Mouse (Mus musculus) hindbrain, embryonic 14.5 days (tissue): ENCODE measurements around the gene Cxcr5. TPM values are rescaled to one million over a fixed set of nuclear protein-coding genes. Genes with fewer than 3 reads are reported as not detected.

Source experiments
- ATAC-seq: fragments of 200-750 bp; cut with Nextera tagmentation; 2 replicates; pipeline ENCODE4 v1.8.0; 2017; ENCODE audit warnings: moderate number of reproducible peaks, mild to moderate bottlenecking, moderate TSS enrichment, moderate library complexity; ENCODE audit not compliant: low FRiP score
- DNase-seq: peaks from one replicate; pipeline ENCODE4 v3.0.0-alpha.2; 2015; ENCODE audit warnings: low spot score
- H3K27ac ChIP-seq: fragments of 300-500 bp; sonication (generic); 2 replicates; pipeline ENCODE4 v1.5.1; 2014; ENCODE audit warnings: mild to moderate bottlenecking, moderate library complexity
- H3K27me3 ChIP-seq: fragments of 300-500 bp; sonication (generic); 2 replicates; pipeline ENCODE4 v1.6.1; 2014; ENCODE audit warnings: mild to moderate bottlenecking, low read length, mixed read lengths; ENCODE audit not compliant: control insufficient read depth, insufficient read depth
- H3K36me3 ChIP-seq: fragments of 300-500 bp; sonication (generic); replicated peaks from 2 replicates; pipeline ENCODE4 v1.6.1; 2014; ENCODE audit not compliant: control insufficient read depth, insufficient read depth
- H3K4me1 ChIP-seq: fragments of 300-500 bp; sonication (generic); replicated peaks from 2 replicates; pipeline ENCODE4 v1.6.1; 2014; ENCODE audit warnings: antibody characterized with exemption, low read length, mixed read lengths; ENCODE audit not compliant: control insufficient read depth, insufficient read depth
- H3K4me2 ChIP-seq: fragments of 300-500 bp; sonication (generic); replicated peaks from 2 replicates; pipeline ENCODE4 v1.6.1; 2014; ENCODE audit warnings: mild to moderate bottlenecking, moderate library complexity
- H3K4me3 ChIP-seq: fragments of 300-500 bp; sonication (generic); replicated peaks from 2 replicates; pipeline ENCODE4 v1.5.1; 2014; ENCODE audit warnings: mild to moderate bottlenecking, low read length
- H3K9ac ChIP-seq: fragments of 300-500 bp; sonication (generic); 2 replicates; pipeline ENCODE4 v1.6.1; 2014
- H3K9me3 ChIP-seq: fragments of 300-500 bp; sonication (generic); 2 replicates; pipeline ENCODE4 v1.6.1; 2016; ENCODE audit warnings: low read length; ENCODE audit not compliant: control insufficient read depth
- WGBS: fragments of 180-500 bp; shearing (Covaris S2); extraction: QIAGEN DNeasy Blood & Tissue Kit; methylation state at CpG from one replicate; pipeline ENCODE4 v1.1.7; 2014; 5-methylcytosine and 5-hydroxymethylcytosine counted together
- polyA plus RNA-seq: library from polyadenylated mRNA; unstranded; fragments of >200 nt; fragmentation: Nextera tagmentation; extraction: Ambion mirVana; gene quantifications from 2 replicates; pipeline ENCODE4 v1.2.1, GENCODE M21; 2014

Gene Cxcr5
- polyA plus RNA-seq, 1 experiment from 2014 or later, result not detected

DNA sequence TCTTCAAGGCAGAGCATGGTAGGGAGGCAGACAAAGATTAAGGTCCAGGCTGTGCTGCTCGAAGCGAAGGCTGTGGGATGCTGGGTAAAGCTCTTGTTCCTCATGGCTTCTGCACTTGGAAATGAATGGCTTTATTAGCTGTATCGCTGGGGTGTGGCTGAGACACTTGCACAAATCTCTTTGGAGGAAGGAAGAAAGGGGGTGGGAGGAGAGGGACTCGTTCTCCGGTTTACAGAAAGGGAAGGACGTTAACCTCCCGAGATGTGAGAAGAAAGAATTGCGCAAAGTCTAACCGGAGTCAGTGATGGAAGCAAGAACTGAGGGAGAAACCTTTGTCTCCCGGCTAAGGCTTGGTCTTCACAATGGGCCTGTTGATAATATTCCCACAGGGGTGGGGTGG lies 10.5 kb downstream of the Cxcr5 start:
- DNase-seq (no peak), ATAC-seq (no peak)
- Histone ChIP-seq H3K9ac (no peak overlapping the region), H3K4me3 (no peak overlapping the region), H3K9me3 (no peaks in the 10 kb centered on the region), H3K4me2 (no peak overlapping the region), H3K36me3 (no peaks in the 10 kb centered on the region), H3K27ac (no peak overlapping the region), H3K4me1 (no peaks in the 10 kb centered on the region), H3K27me3 (no peaks in the 10 kb centered on the region)
- WGBS, result 88% methylated on average over 10 of the region's 10 CpGs

DNA sequence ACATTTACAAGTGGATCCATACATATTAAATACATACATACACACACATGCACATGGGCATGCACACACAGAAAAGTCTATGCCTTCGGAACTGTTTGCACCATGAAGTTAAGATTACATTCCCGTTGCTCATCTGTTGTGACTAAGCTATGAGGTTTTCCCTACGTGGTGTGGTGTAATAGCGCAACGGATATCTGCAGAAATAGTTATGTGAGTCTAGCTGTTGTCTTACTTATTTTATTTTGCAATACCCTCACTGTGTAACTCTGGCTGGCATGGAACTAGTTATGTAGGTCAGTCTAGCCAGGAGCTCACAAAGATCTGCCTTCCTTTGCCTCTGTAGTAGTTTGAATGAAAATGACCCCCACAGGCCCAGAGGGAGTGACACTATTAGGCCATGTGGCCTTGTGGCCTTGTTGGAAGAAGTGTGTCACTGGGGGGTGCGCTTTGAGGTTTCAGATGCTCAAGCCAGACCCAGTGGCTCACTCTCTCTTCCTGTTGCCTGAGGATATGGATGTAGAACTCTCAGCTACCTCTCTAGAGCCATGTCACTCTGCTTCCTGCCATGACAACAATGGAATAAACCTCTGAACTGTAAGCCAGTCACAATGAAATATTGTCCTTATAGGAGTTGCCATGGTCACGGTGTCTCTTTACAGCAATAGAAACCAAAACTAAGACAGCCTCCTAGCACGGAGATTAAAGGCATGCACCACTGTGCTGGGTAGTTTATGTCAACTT lies 13.1 kb downstream of the Cxcr5 start:
- DNase-seq, result no peak
- no peak for ATAC-seq
- 92% methylated on average over 8 of the region's 8 CpGs for WGBS
- Histone ChIP-seq H3K9ac (no peak overlapping the region), H3K27me3 (no peaks in the 10 kb centered on the region), H3K9me3 (no peaks in the 10 kb centered on the region), H3K27ac (no peak overlapping the region), H3K4me2 (no peak overlapping the region), H3K4me3 (no peak overlapping the region), H3K36me3 (no peaks in the 10 kb centered on the region), H3K4me1 (no peaks in the 10 kb centered on the region)

DNA sequence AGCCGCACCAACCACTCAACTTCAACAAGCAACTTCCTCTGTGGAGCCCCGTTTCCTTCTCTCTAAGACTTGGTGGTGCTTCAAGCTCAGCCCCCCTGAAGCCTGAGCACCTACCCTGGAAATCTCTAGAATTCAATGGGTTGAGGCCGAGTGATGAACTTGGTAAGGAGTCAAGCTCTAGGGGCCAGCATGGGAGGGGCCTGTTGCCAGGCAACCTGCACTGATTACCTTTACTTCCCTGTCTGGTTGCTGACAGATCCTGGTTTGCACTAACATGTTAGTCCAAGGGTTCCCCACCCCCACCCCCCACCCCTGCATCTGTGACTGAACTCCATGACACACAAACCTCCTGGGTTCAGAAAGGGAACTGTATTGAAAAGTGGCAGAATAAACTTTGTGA lies 16.7 kb downstream of the Cxcr5 start:
- ATAC-seq (no peak), DNase-seq (no peak)
- no peak overlapping the region for H3K4me2 ChIP-seq
- no peaks in the 10 kb centered on the region for H3K4me1 ChIP-seq
- H3K27ac ChIP-seq, result no peak overlapping the region
- no peaks in the 10 kb centered on the region for H3K9me3 ChIP-seq
- no peak overlapping the region for H3K4me3 ChIP-seq
- 80% methylated on average over 3 of the region's 3 CpGs for WGBS
- H3K36me3 ChIP-seq, result no peaks in the 10 kb centered on the region
- no peaks in the 10 kb centered on the region for H3K27me3 ChIP-seq
- H3K9ac ChIP-seq, result no peak overlapping the region

DNA sequence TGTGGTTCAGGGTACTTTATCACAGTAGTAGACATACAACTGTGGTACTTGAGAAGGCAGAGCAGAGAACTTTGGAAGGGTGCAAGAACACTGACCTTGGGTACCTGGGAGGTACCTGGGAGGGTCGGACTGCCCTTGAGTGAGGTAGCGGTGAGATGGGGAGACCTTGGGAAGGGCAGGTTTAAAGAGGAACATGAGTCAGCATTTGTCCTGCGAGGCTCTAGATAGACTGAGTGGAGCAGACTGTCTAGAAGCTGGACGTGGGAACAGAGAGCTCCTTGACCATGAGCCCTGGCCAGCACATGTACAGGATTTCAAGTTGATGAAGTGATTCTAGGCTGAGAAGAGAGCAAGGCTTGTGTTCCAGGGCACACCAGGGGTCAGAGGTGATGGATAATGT lies 19.3 kb downstream of the Cxcr5 start:
- Histone ChIP-seq H3K4me1 (no peaks in the 10 kb centered on the region), H3K36me3 (no peaks in the 10 kb centered on the region), H3K27me3 (no peaks in the 10 kb centered on the region), H3K9me3 (no peaks in the 10 kb centered on the region), H3K9ac (no peak overlapping the region), H3K4me2 (no peak overlapping the region), H3K4me3 (no peak overlapping the region), H3K27ac (no peak overlapping the region)
- ATAC-seq (no peak), DNase-seq (no peak)
- 89% methylated on average over 4 of the region's 4 CpGs for WGBS

DNA sequence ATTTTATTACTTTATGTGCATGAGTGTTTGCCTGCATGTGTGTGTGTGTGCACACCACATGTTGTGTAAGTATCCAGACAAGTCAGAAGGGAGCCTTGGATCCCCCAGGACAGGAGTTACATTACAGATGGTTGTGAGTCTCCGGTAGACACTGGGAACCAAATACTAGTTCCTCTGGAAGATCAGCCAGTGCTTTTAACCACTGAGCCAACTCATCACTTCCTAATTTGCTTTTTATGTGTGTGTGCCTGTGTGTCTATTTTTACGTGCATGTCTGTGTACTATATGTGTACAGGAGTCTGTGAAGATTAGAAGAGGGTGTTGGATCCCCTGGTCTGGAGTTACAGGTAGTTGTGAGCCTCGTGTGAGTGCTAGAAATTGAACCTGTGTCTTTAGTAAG lies 21.0 kb downstream of the Cxcr5 start:
- WGBS, result 87% methylated on average over 3 of the region's 3 CpGs
- H3K27me3 ChIP-seq, result no peaks in the 10 kb centered on the region
- no peaks in the 10 kb centered on the region for H3K4me1 ChIP-seq
- no peak overlapping the region for H3K4me2 ChIP-seq
- no peak for ATAC-seq
- no peaks in the 10 kb centered on the region for H3K9me3 ChIP-seq
- no peaks in the 10 kb centered on the region for H3K36me3 ChIP-seq
- DNase-seq, result no peak
- H3K4me3 ChIP-seq, result no peak overlapping the region
- no peak overlapping the region for H3K9ac ChIP-seq
- no peak overlapping the region for H3K27ac ChIP-seq

DNA sequence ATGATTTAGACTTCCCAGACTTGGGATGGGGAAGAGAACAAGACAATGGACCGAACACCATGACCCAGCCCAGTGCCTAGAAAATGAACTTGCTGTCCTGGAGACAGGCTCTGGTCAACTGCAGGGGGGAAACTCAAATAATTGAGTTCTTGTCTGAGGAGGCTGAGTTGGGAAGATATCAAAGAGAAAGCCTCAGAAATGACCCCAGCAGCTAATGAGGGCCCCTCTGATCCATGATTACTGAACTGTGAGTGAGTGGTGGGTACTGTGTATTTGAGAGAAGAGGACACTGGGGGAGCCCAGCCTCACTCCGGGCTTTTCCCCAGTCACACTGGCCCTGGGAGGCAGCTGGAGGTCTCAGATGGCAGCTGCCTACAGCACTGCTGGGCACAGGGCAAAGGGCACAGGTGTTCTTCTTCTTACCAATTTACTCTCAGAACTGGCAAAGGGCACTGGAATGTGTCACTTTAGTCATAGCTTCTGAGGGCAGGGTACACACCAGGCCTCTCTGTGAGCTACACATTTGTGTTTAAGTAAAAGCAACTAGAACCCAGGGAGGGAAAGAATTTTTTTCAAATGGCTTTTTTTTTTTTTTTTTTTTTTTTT lies 21.8 kb downstream of the Cxcr5 start:
- 65% methylated on average over 2 of the region's 2 CpGs for WGBS
- H3K4me3 ChIP-seq, result no peak overlapping the region
- H3K4me2 ChIP-seq, result no peak overlapping the region
- H3K9me3 ChIP-seq, result no peaks in the 10 kb centered on the region
- no peaks in the 10 kb centered on the region for H3K36me3 ChIP-seq
- H3K9ac ChIP-seq, result no peak overlapping the region
- no peak overlapping the region for H3K27ac ChIP-seq
- no peaks in the 10 kb centered on the region for H3K4me1 ChIP-seq
- ATAC-seq (no peak), DNase-seq (no peak)
- no peaks in the 10 kb centered on the region for H3K27me3 ChIP-seq

DNA sequence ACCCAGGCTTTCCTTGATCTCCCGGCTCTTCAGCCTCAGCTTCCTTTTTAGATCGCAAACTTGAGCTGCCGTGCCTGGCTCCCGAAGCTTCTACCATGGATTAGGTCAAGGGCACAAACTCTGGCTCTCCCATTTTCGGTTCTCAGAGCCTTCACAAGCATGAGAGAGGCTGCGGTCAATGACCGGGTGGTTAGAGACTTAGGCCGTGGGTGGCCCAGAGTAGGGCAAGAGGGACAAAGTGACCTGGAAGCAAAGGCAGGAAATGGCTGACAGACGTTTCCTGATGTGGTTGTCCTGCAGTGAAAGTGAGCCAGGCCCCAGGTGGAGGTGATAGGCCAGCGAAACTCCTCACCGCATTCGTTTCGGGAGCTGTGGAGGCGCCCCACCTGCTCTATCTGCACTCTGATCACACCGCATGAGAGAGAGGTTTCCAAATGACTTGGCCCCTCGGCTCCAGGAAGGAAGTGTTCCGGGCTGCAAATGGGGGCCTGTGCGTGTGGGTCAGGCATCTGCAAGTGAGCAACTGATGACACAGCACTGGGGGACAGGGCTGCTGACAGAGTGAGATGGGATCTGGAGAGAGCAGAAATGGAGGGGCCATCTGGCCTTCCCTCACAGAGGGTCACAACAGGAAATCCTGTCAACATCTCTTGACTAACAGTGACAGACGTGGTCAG lies 23.9 kb downstream of the Cxcr5 start:
- no peak overlapping the region for H3K4me3 ChIP-seq
- H3K4me1 ChIP-seq, result no peaks in the 10 kb centered on the region
- H3K4me2 ChIP-seq, result no peak overlapping the region
- ATAC-seq (no peak), DNase-seq (no peak)
- no peaks in the 10 kb centered on the region for H3K27me3 ChIP-seq
- no peaks in the 10 kb centered on the region for H3K36me3 ChIP-seq
- no peak overlapping the region for H3K9ac ChIP-seq
- WGBS, result 79% methylated on average over 19 of the region's 19 CpGs
- H3K9me3 ChIP-seq, result no peaks in the 10 kb centered on the region
- no peak overlapping the region for H3K27ac ChIP-seq

DNA sequence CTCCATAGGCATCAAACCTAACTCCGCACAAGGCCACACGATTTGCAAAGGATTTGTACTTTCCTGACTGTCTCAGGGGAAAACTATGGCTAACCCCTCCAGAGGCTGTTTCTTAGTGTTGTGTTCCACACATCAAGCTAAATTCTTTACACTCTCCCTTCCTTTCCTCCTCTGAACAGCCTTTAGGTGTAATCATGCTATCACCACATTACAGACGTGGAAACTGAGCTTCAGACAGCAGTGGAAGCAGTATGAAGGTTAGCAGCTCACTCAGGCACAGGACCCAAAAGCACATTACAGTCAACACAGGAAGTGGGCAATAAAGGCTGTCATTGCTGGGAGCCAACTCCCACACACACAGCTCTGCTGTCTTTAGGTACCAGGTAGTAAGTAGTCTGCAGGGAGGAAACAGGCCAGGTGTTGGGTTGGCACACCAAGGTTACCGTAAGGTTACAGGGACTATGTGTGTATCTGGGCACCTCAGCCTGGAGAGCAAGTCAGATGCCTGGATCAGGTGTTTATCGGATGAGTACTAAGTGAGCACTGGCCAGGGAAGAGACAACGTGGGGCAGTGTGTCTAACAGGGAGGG lies 28.6 kb downstream of the Cxcr5 start:
- H3K36me3 ChIP-seq, result no peaks in the 10 kb centered on the region
- no peaks in the 10 kb centered on the region for H3K27me3 ChIP-seq
- WGBS, result 86% methylated on average over 6 of the region's 6 CpGs
- H3K9me3 ChIP-seq, result no peaks in the 10 kb centered on the region
- no peak overlapping the region for H3K4me2 ChIP-seq
- no peak for DNase-seq
- no peak overlapping the region for H3K4me3 ChIP-seq
- no peak overlapping the region for H3K27ac ChIP-seq
- H3K9ac ChIP-seq, result no peak overlapping the region
- H3K4me1 ChIP-seq, result no peaks in the 10 kb centered on the region
- no peak for ATAC-seq

DNA sequence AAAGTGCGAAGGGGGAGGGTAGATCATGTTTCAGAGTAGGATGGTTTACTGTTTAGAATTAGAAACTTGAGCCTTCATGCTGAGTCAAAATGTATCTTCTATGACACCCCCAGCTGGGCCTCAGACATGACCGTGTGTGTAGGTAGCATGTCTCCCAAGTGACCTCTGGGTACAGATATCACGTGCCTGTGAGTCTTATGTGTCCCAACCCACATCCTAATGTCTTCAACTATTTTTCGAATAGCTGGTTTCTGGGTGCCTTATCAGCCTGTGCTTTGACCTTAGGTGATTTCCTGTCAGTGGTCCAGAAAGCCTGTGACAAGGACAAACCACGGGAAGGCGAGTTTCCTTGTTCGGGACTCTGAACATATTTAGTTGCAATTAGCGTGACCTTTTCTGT lies 33.3 kb downstream of the Cxcr5 start:
- Histone ChIP-seq H3K27me3 (no peaks in the 10 kb centered on the region), H3K4me3 (no peak overlapping the region), H3K27ac (no peak overlapping the region), H3K36me3 (no peaks in the 10 kb centered on the region), H3K9ac (no peak overlapping the region), H3K4me2 (no peak overlapping the region), H3K9me3 (no peaks in the 10 kb centered on the region), H3K4me1 (no peaks in the 10 kb centered on the region)
- DNase-seq (no peak), ATAC-seq (no peak)
- WGBS, result 79% methylated on average over 8 of the region's 8 CpGs
